Mouse (Mus musculus): ENCODE data around the gene Gadl1. TPM values are rescaled to one million over a fixed set of nuclear protein-coding genes. Genes with fewer than 3 reads are reported as not detected.

Gene Gadl1
- total and polyA plus RNA-seq, 3 experiments, result 0.13 TPM; not detected in 2

- Histone ChIP-seq H3K9me3 (replicated peaks; ENCODE audit: low read length) (no peaks in the 10 kb centered on the region), H3K4me3 (replicated peaks in 1 of 3; ENCODE audit: low read depth in 2 of 3, low read length in 2 of 3, poor library complexity in 1 of 3) (no peak overlapping the region), H3K27ac (ENCODE audit: insufficient read depth, low read depth) (no peak overlapping the region), H3K79me2 (replicated peaks; ENCODE audit: control insufficient read depth, extremely low read depth, insufficient read depth, poor library complexity, severe bottlenecking) (no peaks in the 10 kb centered on the region; the same call in 1 of the 2 replicates), H3K4me1 (ENCODE audit: control insufficient read depth in 1 of 2, insufficient read depth in 2 of 2) (peaks cover 0 to 12% of the 10 kb centered on the region in 2 experiments; a peak in 1 of 4 replicates), H3K9ac (ENCODE audit: insufficient read depth, low read depth) (no peak overlapping the region), H3K36me3 (replicated peaks in 1 of 2; ENCODE audit: control insufficient read depth in 1 of 2, insufficient read depth in 1 of 2, low read length in 1 of 2) (peaks cover 81 to 93% of the 10 kb centered on the region in 2 experiments), H3K4me2 (ENCODE audit: insufficient read depth, low read depth, poor library complexity, severe bottlenecking) (no peak overlapping the region), H3K27me3 (replicated peaks) (no peaks in the 10 kb centered on the region)
- dilution Hi-C loops (cut with MboI; ENCODE audit: extremely low pct_ligation_motif_present, extremely low pct_unique_long_range_greater_than_20kb, low sequenced_read_pairs), result no loop called here
- in situ Hi-C loops (cut with MboI; ENCODE audit: low pct_ligation_motif_present, low pct_unique_long_range_greater_than_20kb, low sequenced_read_pairs), result no loop called here
- no peak for DNase-seq (ENCODE audit: extremely low read depth)
- no peak for TF ChIP-seq RCOR1 (conservative IDR thresholded peaks at IDR 0.05; ENCODE audit: low read depth, low read length)
- TF ChIP-seq E2F4 (IDR thresholded peaks at IDR 0.05; ENCODE audit: insufficient replicate concordance, low read depth, low read length), result no peak
- no peak for TF ChIP-seq JUN (IDR thresholded peaks at IDR 0.05; ENCODE audit: insufficient read depth, low read depth, low read length)
- no peak for TF ChIP-seq NRF1 (IDR thresholded peaks at IDR 0.05; ENCODE audit: low read depth, low read length)
- TF ChIP-seq ZC3H11A (IDR thresholded peaks at IDR 0.05; ENCODE audit: low read depth, low read length), result no peak
- TF ChIP-seq ZKSCAN1 (IDR thresholded peaks at IDR 0.05; ENCODE audit: borderline replicate concordance, low read depth, low read length), result no peak
- no peak for TF ChIP-seq CHD2 (IDR thresholded peaks at IDR 0.05; ENCODE audit: low read length)
- TF ChIP-seq SMC3 (IDR thresholded peaks at IDR 0.05; ENCODE audit: low read depth, low read length), result no peak
- no peak for TF ChIP-seq USF1 (IDR thresholded peaks at IDR 0.05; ENCODE audit: low read depth, low read length)
- TF ChIP-seq NELFE (IDR thresholded peaks at IDR 0.05; ENCODE audit: low read depth, low read length), result no peak
- TF ChIP-seq MXI1 (IDR thresholded peaks at IDR 0.05; ENCODE audit: low read depth, low read length), result no peak
- no peak for TF ChIP-seq PAX5 (IDR thresholded peaks at IDR 0.05; ENCODE audit: low read length)
- no peak for TF ChIP-seq TCF12 (IDR thresholded peaks at IDR 0.05; ENCODE audit: low read depth, low read length)
- TF ChIP-seq ETS1 (conservative IDR thresholded peaks at IDR 0.05; ENCODE audit: low read depth, low read length), result no peak
- no peak for TF ChIP-seq POLR2AphosphoS2 (IDR thresholded peaks at IDR 0.05; ENCODE audit: low read depth, low read length)
- no peak for TF ChIP-seq EP300 (IDR thresholded peaks at IDR 0.05; ENCODE audit: low read length)
- TF ChIP-seq ELF1 (IDR thresholded peaks at IDR 0.05; ENCODE audit: low read depth, low read length), result no peak
- TF ChIP-seq MAX (IDR thresholded peaks at IDR 0.05; ENCODE audit: low read length), result no peak
- no peak for TF ChIP-seq JUND (conservative IDR thresholded peaks at IDR 0.05; ENCODE audit: low read depth, low read length)
- no peak for TF ChIP-seq CTCF (conservative IDR thresholded peaks at IDR 0.05 in 1 of 2, IDR thresholded peaks at IDR 0.05 in 1 of 2; ENCODE audit: low read depth in 2 of 2, low read length in 2 of 2)
Measured at GRCm38 (mm10) chr9:116091921-116092320, 182.7 kb downstream of the Gadl1 start.

- no peak overlapping the region for H3K9ac ChIP-seq (ENCODE audit: insufficient read depth, low read depth)
- peaks cover 4% of the 10 kb centered on the region; the same call in 1 of the 2 replicates for H3K79me2 ChIP-seq (replicated peaks; ENCODE audit: control insufficient read depth, extremely low read depth, insufficient read depth, poor library complexity, severe bottlenecking)
- H3K4me3 ChIP-seq (replicated peaks in 1 of 3; ENCODE audit: low read depth in 2 of 3, low read length in 2 of 3, poor library complexity in 1 of 3), result no peak overlapping the region
- H3K27me3 ChIP-seq (replicated peaks), result no peaks in the 10 kb centered on the region
- peaks cover 89 to 98% of the 10 kb centered on the region in 2 experiments for H3K36me3 ChIP-seq (replicated peaks in 1 of 2; ENCODE audit: control insufficient read depth in 1 of 2, insufficient read depth in 1 of 2, low read length in 1 of 2)
- in situ Hi-C loops (cut with MboI; ENCODE audit: low pct_ligation_motif_present, low pct_unique_long_range_greater_than_20kb, low sequenced_read_pairs), result no loop called here
- no peaks in the 10 kb centered on the region for H3K9me3 ChIP-seq (replicated peaks; ENCODE audit: low read length)
- H3K4me1 ChIP-seq (ENCODE audit: control insufficient read depth in 1 of 2, insufficient read depth in 2 of 2), result no peaks in the 10 kb centered on the region
- TF ChIP-seq MEF2A (IDR thresholded peaks at IDR 0.05; ENCODE audit: borderline replicate concordance, low read depth, low read length), result no peak
- no peak for TF ChIP-seq EP300 (IDR thresholded peaks at IDR 0.05; ENCODE audit: low read length)
- TF ChIP-seq RAD21 (IDR thresholded peaks at IDR 0.05; ENCODE audit: low read depth, low read length), result no peak
- TF ChIP-seq UBTF (IDR thresholded peaks at IDR 0.05; ENCODE audit: low read depth, low read length), result no peak
- TF ChIP-seq SIN3A (IDR thresholded peaks at IDR 0.05; ENCODE audit: low read length), result no peak
- no peak for TF ChIP-seq TBP (conservative IDR thresholded peaks at IDR 0.05; ENCODE audit: low read depth, low read length)
- no peak for TF ChIP-seq USF1 (IDR thresholded peaks at IDR 0.05; ENCODE audit: low read depth, low read length)
- TF ChIP-seq HCFC1 (IDR thresholded peaks at IDR 0.05; ENCODE audit: low read depth, low read length), result no peak
- TF ChIP-seq PAX5 (IDR thresholded peaks at IDR 0.05; ENCODE audit: low read length), result no peak
- TF ChIP-seq MAFK (IDR thresholded peaks at IDR 0.05; ENCODE audit: insufficient replicate concordance, low read length), result no peak
- H3K27ac ChIP-seq (ENCODE audit: insufficient read depth, low read depth), result no peak overlapping the region
- dilution Hi-C loops (cut with MboI; ENCODE audit: extremely low pct_ligation_motif_present, extremely low pct_unique_long_range_greater_than_20kb, low sequenced_read_pairs), result no loop called here
- no peak for DNase-seq (ENCODE audit: extremely low read depth)
- no peak overlapping the region for H3K4me2 ChIP-seq (ENCODE audit: insufficient read depth, low read depth, poor library complexity, severe bottlenecking)
Measured at GRCm38 (mm10) chr9:116098724-116099595, 189.7 kb downstream of the Gadl1 start.
